Mouse (Mus musculus): ENCODE measurements around the gene Tbc1d24.

The Tbc1d24 gene

GRCm38 (mm10) chr17:24190934-24191333, 14.4 kb downstream of the Tbc1d24 start:
- in situ Hi-C loops (cut with MboI; ENCODE audit: low sequenced_read_pairs), result no loop called here

- in situ Hi-C loops (cut with MboI; ENCODE audit: low sequenced_read_pairs), result no loop called here
These were observed 31.1 kb downstream of the Tbc1d24 start for GRCm38 (mm10) chr17:24174259-24174658.

- in situ Hi-C loops (cut with MboI; ENCODE audit: low sequenced_read_pairs), result no loop called here
These were observed 31.9 kb downstream of the Tbc1d24 start for GRCm38 (mm10) chr17:24173423-24173822.

GRCm38 (mm10) chr17:24171738-24172137, 33.6 kb downstream of the Tbc1d24 start:
- in situ Hi-C loops (cut with MboI; ENCODE audit: low sequenced_read_pairs), result no loop called here

- in situ Hi-C loops (cut with MboI; ENCODE audit: low sequenced_read_pairs), result no loop called here
These were observed 34.6 kb downstream of the Tbc1d24 start for GRCm38 (mm10) chr17:24170729-24171128.

GRCm38 (mm10) chr17:24170125-24170524, 35.2 kb downstream of the Tbc1d24 start:
- in situ Hi-C loops (cut with MboI; ENCODE audit: low sequenced_read_pairs), result no loop called here

- in situ Hi-C loops (cut with MboI; ENCODE audit: low sequenced_read_pairs), result no loop called here
These were observed 35.9 kb downstream of the Tbc1d24 start, which contains the start of gene Atp6v0c for GRCm38 (mm10) chr17:24169317-24170065. Gene Atp6v0c, minus strand, starts transcription at chr17:24169702.

GRCm38 (mm10) chr17:24168590-24169277, 36.6 kb downstream of the Tbc1d24 start:
- in situ Hi-C loops (cut with MboI; ENCODE audit: low sequenced_read_pairs), result no loop called here

- in situ Hi-C loops (cut with MboI; ENCODE audit: low sequenced_read_pairs), result no loop called here
These were observed 37.4 kb downstream of the Tbc1d24 start for GRCm38 (mm10) chr17:24167891-24168505.

GRCm38 (mm10) chr17:24167120-24167519, 38.2 kb downstream of the Tbc1d24 start:
- in situ Hi-C loops (cut with MboI; ENCODE audit: low sequenced_read_pairs), result no loop called here

GRCm38 (mm10) chr17:24164566-24165259, 40.6 kb downstream of the Tbc1d24 start:
- in situ Hi-C loops (cut with MboI; ENCODE audit: low sequenced_read_pairs), result no loop called here

- in situ Hi-C loops (cut with MboI; ENCODE audit: low sequenced_read_pairs), result no loop called here
These were observed 42.0 kb downstream of the Tbc1d24 start, which contains the start of gene Amdhd2 for GRCm38 (mm10) chr17:24163176-24163962. Gene Amdhd2, minus strand, starts transcription at chr17:24163766.

- in situ Hi-C loops (cut with MboI; ENCODE audit: low sequenced_read_pairs), result no loop called here
These were observed 42.7 kb downstream of the Tbc1d24 start for GRCm38 (mm10) chr17:24162584-24163175.

- in situ Hi-C loops (cut with MboI; ENCODE audit: low sequenced_read_pairs), result no loop called here
These were observed 43.9 kb downstream of the Tbc1d24 start for GRCm38 (mm10) chr17:24161466-24161865.

GRCm38 (mm10) chr17:24157526-24157925, 47.8 kb downstream of the Tbc1d24 start:
- in situ Hi-C loops (cut with MboI; ENCODE audit: low sequenced_read_pairs), result no loop called here

- in situ Hi-C loops (cut with MboI; ENCODE audit: low sequenced_read_pairs), result no loop called here
These were observed 48.2 kb downstream of the Tbc1d24 start for GRCm38 (mm10) chr17:24157121-24157520.

GRCm38 (mm10) chr17:24156394-24156793, 49.0 kb downstream of the Tbc1d24 start:
- in situ Hi-C loops (cut with MboI; ENCODE audit: low sequenced_read_pairs), result no loop called here

- in situ Hi-C loops (cut with MboI; ENCODE audit: low sequenced_read_pairs), result no loop called here
These were observed 49.6 kb downstream of the Tbc1d24 start for GRCm38 (mm10) chr17:24155742-24156141.

- in situ Hi-C loops (cut with MboI; ENCODE audit: low sequenced_read_pairs), result no loop called here
These were observed 50.9 kb downstream of the Tbc1d24 start for GRCm38 (mm10) chr17:24154463-24154862.

Measured in CH12F3 (cell line).